Mouse (Mus musculus): Measurements from ENCODE around the gene Acadvl. TPM values are rescaled to one million over a fixed set of nuclear protein-coding genes. Genes with fewer than 3 reads are reported as not detected.

Acadvl gene
- polyA plus RNA-seq, 1 experiment from 2014 or later = 81.1 TPM

DNA sequence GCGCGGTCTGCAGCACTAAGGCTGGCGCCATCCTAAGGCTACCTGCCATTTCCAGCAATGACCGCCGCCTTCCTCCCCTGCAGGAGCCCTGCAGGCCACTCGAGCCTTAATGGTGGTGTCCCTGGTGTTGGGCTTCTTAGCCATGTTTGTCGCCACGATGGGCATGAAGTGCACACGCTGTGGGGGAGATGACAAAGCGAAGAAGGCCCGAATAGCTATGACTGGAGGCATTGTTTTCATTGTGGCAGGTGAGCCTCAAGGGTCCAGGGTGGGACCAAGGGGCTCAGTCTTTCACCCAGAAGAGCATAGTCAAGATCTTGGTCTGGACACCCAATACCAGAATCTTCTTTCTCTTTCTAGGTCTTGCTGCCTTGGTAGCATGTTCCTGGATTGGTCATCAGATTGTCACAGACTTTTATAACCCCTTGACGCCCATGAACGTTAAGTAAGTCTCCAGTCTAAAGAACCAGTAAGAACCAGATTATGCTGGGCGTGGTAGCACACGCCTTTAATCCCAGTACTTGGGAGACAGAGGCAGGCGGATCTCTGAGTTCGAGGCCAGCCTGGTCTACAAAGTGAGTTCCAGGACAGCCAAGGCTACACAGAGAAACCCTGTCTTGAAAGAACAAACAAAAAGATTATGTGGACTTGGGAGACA is 48.2 kb downstream of the Acadvl start:
- Histone ChIP-seq H3K36me3 (peaks cover 42% of the 10 kb centered on the region), H3K4me1 (peaks cover 20% of the 10 kb centered on the region), H3K9me3 (no peaks in the 10 kb centered on the region), H3K27me3 (peaks cover 68% of the 10 kb centered on the region), H3K27ac (no peak overlapping the region), H3K4me3 (peak overlapping the region; percentile 46), H3K4me2 (replicated peaks) (peak overlapping the region; percentile 71), H3K9ac (peak overlapping the region; percentile 65)
- WGBS = 37% methylated on average over 17 of the region's 17 CpGs
- ATAC-seq (ENCODE audit: low FRiP score, low read depth) = no peak

GRCm38 (mm10) chr11:69966006-69966859 is 49.0 kb downstream of the Acadvl start:
- H3K4me2 ChIP-seq (replicated peaks) = peak overlapping the region; percentile 71
- 2% methylated on average over 58 of the region's 59 CpGs for WGBS
- ATAC-seq (ENCODE audit: low FRiP score, low read depth) = peak; percentile 51; the same call in 1 of the 2 replicates
- no peak overlapping the region for H3K27ac ChIP-seq
- H3K9me3 ChIP-seq = no peaks in the 10 kb centered on the region
- H3K27me3 ChIP-seq = peaks cover 76% of the 10 kb centered on the region
- peak overlapping the region; percentile 65 for H3K9ac ChIP-seq
- H3K4me1 ChIP-seq = peaks cover 20% of the 10 kb centered on the region
- peak overlapping the region; percentile 46 for H3K4me3 ChIP-seq
- peaks cover 34% of the 10 kb centered on the region for H3K36me3 ChIP-seq

GRCm38 (mm10) chr11:69965271-69966005 is 49.8 kb downstream of the Acadvl start:
- peak overlapping the region; percentile 71 for H3K4me2 ChIP-seq (replicated peaks)
- ATAC-seq (ENCODE audit: low FRiP score, low read depth) = no peak

GRCm38 (mm10) chr11:69964650-69965270 is 50.5 kb downstream of the Acadvl start, which contains the start of gene Cldn7:
TSS of gene Cldn7 (plus strand) at chr11:69964779.
- Histone ChIP-seq H3K27ac (no peak within 1 kb of the TSS), H3K27me3 (peaks cover 88% of the 10 kb centered on the region), H3K4me1 (peaks cover 20% of the 10 kb centered on the region), H3K9ac (no peak within 1 kb of the TSS), H3K36me3 (peaks cover 23% of the 10 kb centered on the region), H3K4me3 (peak within 1 kb of the TSS; percentile 46), H3K9me3 (no peaks in the 10 kb centered on the region), H3K4me2 (replicated peaks) (peak within 1 kb of the TSS; percentile 71)
- WGBS = 13% methylated on average over 24 of the region's 24 CpGs
- ATAC-seq (ENCODE audit: low FRiP score, low read depth) = no peak

More at GRCm38 (mm10) chr11:69965271-69966005, 49.8 kb downstream of the Acadvl start:
- no peaks in the 10 kb centered on the region for H3K9me3 ChIP-seq
- peaks cover 20% of the 10 kb centered on the region for H3K4me1 ChIP-seq
- peaks cover 84% of the 10 kb centered on the region for H3K27me3 ChIP-seq
- H3K36me3 ChIP-seq = peaks cover 30% of the 10 kb centered on the region
- peak overlapping the region; percentile 46 for H3K4me3 ChIP-seq
- no peak overlapping the region for H3K27ac ChIP-seq
- WGBS = 2% methylated on average over 49 of the region's 49 CpGs
- H3K9ac ChIP-seq = no peak overlapping the region

DNA sequence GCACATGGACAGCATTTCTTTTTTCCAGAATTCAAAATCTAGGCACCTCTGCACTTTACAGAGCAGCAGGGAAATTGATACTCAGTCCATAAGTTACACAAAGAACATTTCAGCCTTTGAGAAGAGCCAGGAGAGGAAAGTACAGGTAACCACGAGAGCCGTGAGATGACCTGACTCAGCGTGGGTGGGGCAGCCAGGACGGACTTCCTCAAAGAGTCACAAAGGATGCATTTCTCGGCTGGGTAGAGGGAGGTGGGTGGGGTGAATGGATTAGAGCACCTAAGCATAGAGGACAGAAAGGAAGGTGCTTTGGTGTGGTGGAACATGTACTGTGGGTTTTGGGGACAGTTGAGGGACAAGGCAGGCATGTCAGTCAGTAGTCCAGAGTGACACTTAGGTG is 53.4 kb downstream of the Acadvl start:
- Histone ChIP-seq H3K27ac (no peak overlapping the region), H3K9ac (no peak overlapping the region), H3K36me3 (no peaks in the 10 kb centered on the region), H3K9me3 (no peaks in the 10 kb centered on the region), H3K4me1 (peaks cover 18% of the 10 kb centered on the region), H3K4me3 (0 out of 2 replicates have a peak overlapping the region, but pooled peaks have one; percentile 1), H3K4me2 (replicated peaks) (no peak overlapping the region), H3K27me3 (peaks cover 75% of the 10 kb centered on the region)
- WGBS = 48% methylated on average over 5 of the region's 5 CpGs
- ATAC-seq (ENCODE audit: low FRiP score, low read depth) = no peak

DNA sequence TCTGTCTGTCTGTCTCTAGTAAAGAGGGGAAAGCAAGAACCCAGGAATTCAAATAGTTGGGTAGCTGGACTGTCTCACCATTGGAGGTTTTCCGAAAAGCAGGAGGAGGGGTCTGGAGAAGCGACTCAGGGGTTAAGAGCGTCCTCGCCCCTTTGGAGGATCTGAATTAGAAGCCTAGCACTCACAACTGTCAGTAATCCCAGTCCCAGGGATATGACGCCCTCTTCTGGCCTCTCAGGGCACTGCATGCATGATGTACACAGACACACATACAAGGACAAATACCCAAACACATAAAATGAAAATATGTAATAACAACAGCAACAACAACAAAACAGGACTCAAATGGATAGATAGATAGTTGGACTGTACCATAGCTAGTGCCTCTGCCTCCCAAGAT is 54.6 kb downstream of the Acadvl start:
- no peak overlapping the region for H3K9ac ChIP-seq
- peaks cover 6% of the 10 kb centered on the region; the same call in 1 of the 2 replicates for H3K4me1 ChIP-seq
- H3K27me3 ChIP-seq = peaks cover 62% of the 10 kb centered on the region
- no peak overlapping the region for H3K4me2 ChIP-seq (replicated peaks)
- H3K27ac ChIP-seq = no peak overlapping the region
- no peaks in the 10 kb centered on the region for H3K36me3 ChIP-seq
- H3K4me3 ChIP-seq = no peak overlapping the region
- no peak for ATAC-seq (ENCODE audit: low FRiP score, low read depth)
- 30% methylated on average over 5 of the region's 5 CpGs for WGBS
- no peaks in the 10 kb centered on the region for H3K9me3 ChIP-seq

MicroRNAs encoded within 50 kb of the gene (microRNA counts, 519-probe panel; counts per million panel counts)
- microRNA mmu-miR-324-3p (not detected), microRNA mmu-miR-324-5p (3,679 counts per million, percentile 69 among the panel's probes with 10 or more counts)

Small RNAs within 50 kb of the gene (microRNA-seq; reads per million reads assigned to microRNA genes)
- gene Gm44349 (not detected), gene Mir324 (2,906 reads per million, percentile 86 among the genes with 10 or more reads in this experiment)

Other genes with a start within 250 kb of the Acadvl start
- 3.2 and 3.4 TPM in 2 replicates for gene Zbtb4, start 249.5 kb downstream of the Acadvl start, polyA plus RNA-seq (2015; fragmentation: Nextera tagmentation; extraction: Ambion mirVana)
- gene Chrnb1, start 219.5 kb downstream of the Acadvl start, polyA plus RNA-seq (2015; fragmentation: Nextera tagmentation; extraction: Ambion mirVana) = 23.6 and 27.7 TPM in 2 replicates
- 2.8 and 2.9 TPM in 2 replicates for gene Fgf11, start 213.6 kb downstream of the Acadvl start, polyA plus RNA-seq (2015; fragmentation: Nextera tagmentation; extraction: Ambion mirVana)
- gene Tmem102, start 209.8 kb downstream of the Acadvl start, polyA plus RNA-seq (2015; fragmentation: Nextera tagmentation; extraction: Ambion mirVana) = 2.5 and 2.6 TPM in 2 replicates
- not detected in 2 replicates for gene Gm39566, start 200.1 kb downstream of the Acadvl start, polyA plus RNA-seq (2015; fragmentation: Nextera tagmentation; extraction: Ambion mirVana)
- gene Spem2, start 196.9 kb downstream of the Acadvl start, polyA plus RNA-seq (2015; fragmentation: Nextera tagmentation; extraction: Ambion mirVana) = not detected in 2 replicates
- gene Spem1, start 193.2 kb downstream of the Acadvl start, polyA plus RNA-seq (2015; fragmentation: Nextera tagmentation; extraction: Ambion mirVana) = 0.18 and 0.24 TPM in 2 replicates
- gene Nlgn2, start 177.6 kb downstream of the Acadvl start, polyA plus RNA-seq (2015; fragmentation: Nextera tagmentation; extraction: Ambion mirVana) = 11.5 and 11.8 TPM in 2 replicates
- gene Tmem256, start 176.9 kb downstream of the Acadvl start, polyA plus RNA-seq (2015; fragmentation: Nextera tagmentation; extraction: Ambion mirVana) = 368 and 376 TPM in 2 replicates
- gene Plscr3, start 169.0 kb downstream of the Acadvl start, polyA plus RNA-seq (2015; fragmentation: Nextera tagmentation; extraction: Ambion mirVana) = 135 and 140 TPM in 2 replicates
- 1.9 and 2.0 TPM in 2 replicates for gene Tnk1, start 156.7 kb downstream of the Acadvl start, polyA plus RNA-seq (2015; fragmentation: Nextera tagmentation; extraction: Ambion mirVana)
- gene Tmem95, start 137.4 kb downstream of the Acadvl start, polyA plus RNA-seq (2015; fragmentation: Nextera tagmentation; extraction: Ambion mirVana) = 0.51 TPM in 1 of 2 replicates, not detected in the other
- gene Kctd11, start 134.0 kb downstream of the Acadvl start, polyA plus RNA-seq (2015; fragmentation: Nextera tagmentation; extraction: Ambion mirVana) = 4.3 and 4.4 TPM in 2 replicates
- 1.1 and 1.5 TPM in 2 replicates for gene Acap1, start 119.9 kb downstream of the Acadvl start, polyA plus RNA-seq (2015; fragmentation: Nextera tagmentation; extraction: Ambion mirVana)
- 16.1 and 19.4 TPM in 2 replicates for gene 2810408A11Rik, start 114.4 kb downstream of the Acadvl start, polyA plus RNA-seq (2015; fragmentation: Nextera tagmentation; extraction: Ambion mirVana)
- gene Neurl4, start 114.3 kb downstream of the Acadvl start, polyA plus RNA-seq (2015; fragmentation: Nextera tagmentation; extraction: Ambion mirVana) = 10.2 and 12.9 TPM in 2 replicates
- 90.0 and 90.1 TPM in 2 replicates for gene Gps2, start 101.5 kb downstream of the Acadvl start, polyA plus RNA-seq (2015; fragmentation: Nextera tagmentation; extraction: Ambion mirVana)
- gene Eif5a, start 93.5 kb downstream of the Acadvl start, polyA plus RNA-seq (2015; fragmentation: Nextera tagmentation; extraction: Ambion mirVana) = 1,543 and 1,562 TPM in 2 replicates
- gene Ybx2, start 79.6 kb downstream of the Acadvl start, polyA plus RNA-seq (2015; fragmentation: Nextera tagmentation; extraction: Ambion mirVana) = 9.3 and 9.7 TPM in 2 replicates
- gene Slc2a4, start 67.2 kb downstream of the Acadvl start, polyA plus RNA-seq (2015; fragmentation: Nextera tagmentation; extraction: Ambion mirVana) = 29.2 and 29.6 TPM in 2 replicates
- gene Cldn7, start 50.6 kb downstream of the Acadvl start, polyA plus RNA-seq (2015; fragmentation: Nextera tagmentation; extraction: Ambion mirVana) = 13.4 and 14.4 TPM in 2 replicates
- gene Ctdnep1, start 34.3 kb downstream of the Acadvl start, polyA plus RNA-seq (2015; fragmentation: Nextera tagmentation; extraction: Ambion mirVana) = 30.8 and 31.2 TPM in 2 replicates
- gene Elp5, start 32.9 kb downstream of the Acadvl start, polyA plus RNA-seq (2015; fragmentation: Nextera tagmentation; extraction: Ambion mirVana) = 126 and 134 TPM in 2 replicates
- gene Gabarap, start 24.3 kb downstream of the Acadvl start, polyA plus RNA-seq (2015; fragmentation: Nextera tagmentation; extraction: Ambion mirVana) = 499 and 506 TPM in 2 replicates
- 95.9 and 101 TPM in 2 replicates for gene Phf23, start 19.6 kb downstream of the Acadvl start, polyA plus RNA-seq (2015; fragmentation: Nextera tagmentation; extraction: Ambion mirVana)
- gene Dvl2, start 14.8 kb downstream of the Acadvl start, polyA plus RNA-seq (2015; fragmentation: Nextera tagmentation; extraction: Ambion mirVana) = 54.3 and 59.8 TPM in 2 replicates
- 14.2 and 14.8 TPM in 2 replicates for gene Dlg4, start 1.5 kb upstream of the Acadvl start, polyA plus RNA-seq (2015; fragmentation: Nextera tagmentation; extraction: Ambion mirVana)
- gene Asgr1, start 38.7 kb upstream of the Acadvl start, polyA plus RNA-seq (2015; fragmentation: Nextera tagmentation; extraction: Ambion mirVana) = 1.4 and 2.4 TPM in 2 replicates
- gene Asgr2, start 77.2 kb upstream of the Acadvl start, polyA plus RNA-seq (2015; fragmentation: Nextera tagmentation; extraction: Ambion mirVana) = not detected in 2 replicates
- gene Mgl2, start 114.9 kb upstream of the Acadvl start, polyA plus RNA-seq (2015; fragmentation: Nextera tagmentation; extraction: Ambion mirVana) = 0.25 and 0.75 TPM in 2 replicates
- gene Clec10a, start 140.8 kb upstream of the Acadvl start, polyA plus RNA-seq (2015; fragmentation: Nextera tagmentation; extraction: Ambion mirVana) = 0.61 and 1.1 TPM in 2 replicates
- gene Slc16a11, start 197.3 kb upstream of the Acadvl start, polyA plus RNA-seq (2015; fragmentation: Nextera tagmentation; extraction: Ambion mirVana) = 1.5 and 1.7 TPM in 2 replicates
- gene Slc16a13, start 205.7 kb upstream of the Acadvl start, polyA plus RNA-seq (2015; fragmentation: Nextera tagmentation; extraction: Ambion mirVana) = 10.9 and 11.5 TPM in 2 replicates
- gene Bcl6b, start 214.4 kb upstream of the Acadvl start, polyA plus RNA-seq (2015; fragmentation: Nextera tagmentation; extraction: Ambion mirVana) = 10.0 and 10.3 TPM in 2 replicates
- 203 and 209 TPM in 2 replicates for gene 0610010K14Rik, start 222.5 kb upstream of the Acadvl start, polyA plus RNA-seq (2015; fragmentation: Nextera tagmentation; extraction: Ambion mirVana)
- 11.6 and 12.1 TPM in 2 replicates for gene Gm21988, start 224.4 kb upstream of the Acadvl start, polyA plus RNA-seq (2015; fragmentation: Nextera tagmentation; extraction: Ambion mirVana)
- gene Rnasek, start 224.4 kb upstream of the Acadvl start, polyA plus RNA-seq (2015; fragmentation: Nextera tagmentation; extraction: Ambion mirVana) = 152 and 162 TPM in 2 replicates
- gene Alox12, start 239.9 kb upstream of the Acadvl start, polyA plus RNA-seq (2015; fragmentation: Nextera tagmentation; extraction: Ambion mirVana) = 4.1 TPM in 2 replicates

Measured in limb, embryonic 13.5 days (tissue).